In the genomic region with DNA sequence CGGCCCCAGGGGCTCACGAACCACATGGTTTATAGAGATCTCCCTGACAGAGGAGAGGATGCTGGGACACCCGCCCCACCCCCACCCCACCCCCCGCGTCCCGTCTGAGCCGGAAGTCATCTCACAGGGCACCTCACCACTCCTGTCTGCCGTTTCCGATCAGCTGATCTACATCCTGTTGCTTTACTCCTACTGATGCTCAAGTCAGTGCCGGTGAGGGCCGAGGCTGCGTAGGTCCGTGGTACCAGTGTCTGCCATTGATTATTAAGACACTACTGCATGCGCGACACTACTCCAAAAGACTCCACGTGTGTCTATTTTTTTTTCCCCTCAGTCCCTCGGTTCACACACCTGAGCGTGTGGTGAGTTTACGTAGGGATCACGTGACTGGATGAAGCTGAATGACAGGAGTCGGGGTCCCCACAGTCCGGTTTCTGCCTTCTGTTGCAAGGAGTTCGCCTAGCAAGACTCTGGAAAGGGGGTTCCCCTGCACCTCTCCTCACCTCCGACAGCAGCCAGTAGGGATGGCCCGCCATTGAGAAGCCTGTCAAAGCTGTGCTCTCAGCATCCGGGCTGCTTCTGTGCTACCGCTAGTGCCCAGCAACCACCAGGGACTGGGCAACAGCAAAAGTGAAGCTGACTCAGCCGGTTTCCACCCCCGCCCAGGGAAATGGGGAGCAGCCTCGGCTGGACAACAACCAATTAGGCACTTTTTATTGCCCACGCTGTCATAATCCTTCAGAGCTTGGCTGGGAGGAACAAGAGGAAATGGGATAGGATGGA, we compare ENCODE assay signal across 8 mouse cellular contexts. TPM values are rescaled to one million over a fixed set of nuclear protein-coding genes. Genes with fewer than 3 reads are reported as not detected.
A peak's percentile ranks its signal among the peaks of the same experiment; 100 is the strongest.
DNase-seq lines count a peak whose midpoint lies in the region; ATAC-seq and TF ChIP-seq lines count a peak whose summit lies in the region.

No protein-coding gene starts in this region.

- ATAC-seq in liver, embryonic 15.5 days (ENCODE audit: insufficient read depth): no peak

- DNase-seq in layer of hippocampus, adult 2 months (ENCODE audit: low spot score in 2 of 2): peak in 1 of 2 experiments; percentile 13
- no peak for DNase-seq in layer of hippocampus, postnatal 10 days (ENCODE audit: low spot score in 2 of 2)
- DNase-seq in NIH3T3 (ENCODE audit: low read depth): peak; percentile 72
- DNase-seq in forelimb bud, embryonic 11.5 days (ENCODE audit: low read depth, low spot score): peak; percentile 20
- no peak for DNase-seq in left cerebral cortex, adult 8-10 months (ENCODE audit: low spot score in 2 of 2)
- DNase-seq in adrenal gland, adult 8-10 months: no peak

- no peak; the same call in 1 of the 2 replicates for TF ChIP-seq POLR2A in small intestine, adult 2 months (IDR thresholded peaks at IDR 0.05; ENCODE audit: low read depth, low read length)

- TF ChIP-seq CTCF in layer of hippocampus, adult 2 months (conservative IDR thresholded peaks at IDR 0.05): no peak
- TF ChIP-seq CTCF in small intestine, adult 2 months (IDR thresholded peaks at IDR 0.05; ENCODE audit: extremely low read depth, insufficient read length, insufficient replicate concordance, low read depth, low read length): no peak

- no peak overlapping the region for H3K27ac ChIP-seq in layer of hippocampus, adult 2 months
- no peak overlapping the region for H3K27ac ChIP-seq in liver, embryonic 15.5 days (replicated peaks)
- H3K27ac ChIP-seq in small intestine, adult 2 months (ENCODE audit: insufficient read depth, low read depth, low read length): peak overlapping the region; percentile 70

- no peak overlapping the region for H3K9ac ChIP-seq in liver, embryonic 15.5 days

- H3K4me1 ChIP-seq in liver, embryonic 15.5 days (replicated peaks): peaks cover 10% of the 10 kb centered on the region
- peaks cover 11% of the 10 kb centered on the region for H3K4me1 ChIP-seq in small intestine, adult 2 months (ENCODE audit: control insufficient read depth, insufficient read depth, insufficient read length, low read length)

- H3K27me3 ChIP-seq in liver, embryonic 15.5 days: peaks cover 73% of the 10 kb centered on the region
- H3K27me3 ChIP-seq in small intestine, adult 2 months (ENCODE audit: control insufficient read depth, insufficient read depth, low read length): no peaks in the 10 kb centered on the region; the same call in 1 of the 2 replicates

- no peaks in the 10 kb centered on the region for H3K36me3 ChIP-seq in liver, embryonic 15.5 days (replicated peaks)
- no peaks in the 10 kb centered on the region for H3K36me3 ChIP-seq in small intestine, adult 2 months (ENCODE audit: control insufficient read depth, insufficient read depth, low read length)

- peak overlapping the region; percentile 30; the same call in 1 of the 2 replicates for H3K4me3 ChIP-seq in layer of hippocampus, adult 2 months
- no peak overlapping the region for H3K4me3 ChIP-seq in liver, embryonic 15.5 days (replicated peaks)
- peak overlapping the region; percentile 41 for H3K4me3 ChIP-seq in small intestine, adult 2 months (ENCODE audit: low read depth, low read length)

- H3K9me3 ChIP-seq in liver, embryonic 15.5 days (replicated peaks): no peaks in the 10 kb centered on the region

- WGBS in liver, embryonic 15.5 days (ENCODE audit: insufficient replicate concordance): 7% methylated on average over 31 of the region's 31 CpGs
- WGBS in small intestine, adult 2 months: 6% methylated on average over 31 of the region's 31 CpGs

- H3K4me2 ChIP-seq in liver, embryonic 15.5 days: peak overlapping the region; percentile 35

RNA-seq across cellular contexts. Expression of gene Sp2, which starts 5.3 kb away (rescaled TPM):
- 10 to 100 TPM; 15.9 to 17.2 TPM for total RNA-seq in layer of hippocampus, adult 2 months (2021)
- total RNA-seq in layer of hippocampus, postnatal 10 days (2021): 10 to 100 TPM; 11.5 to 12.0 TPM
- 17.6 and 18.0 TPM in 2 replicates for polyA plus RNA-seq in liver, embryonic 15.5 days (2015; fragmentation: Nextera tagmentation; extraction: Ambion mirVana)
- polyA plus RNA-seq in small intestine, adult 2 months (2012; rRNA removed): 11.0 and 20.1 TPM in 2 replicates
- 10 to 100 TPM; 10.7 to 15.0 (median 13.0) TPM for total RNA-seq in left cerebral cortex, adult 8-10 months (2022)
- total RNA-seq in adrenal gland, adult 8-10 months (2022): 10 to 100 TPM; 13.8 to 21.0 (median 16.4) TPM

RNA-seq across cellular contexts. Expression of gene Sp6, which starts 25.1 kb away (rescaled TPM):
- 1 to 10 TPM in 1 of 2 experiments, under 1 TPM in 1; 0.79 to 1.2 TPM for total RNA-seq in layer of hippocampus, adult 2 months (2021)
- total RNA-seq in layer of hippocampus, postnatal 10 days (2021): 1 to 10 TPM; 1.4 TPM
- polyA plus RNA-seq in liver, embryonic 15.5 days (2015; fragmentation: Nextera tagmentation; extraction: Ambion mirVana): 0.03 and 0.05 TPM in 2 replicates
- 0.13 and 0.22 TPM in 2 replicates for polyA plus RNA-seq in small intestine, adult 2 months (2012; rRNA removed)
- 1 to 10 TPM; 1.1 to 2.0 (median 1.3) TPM for total RNA-seq in left cerebral cortex, adult 8-10 months (2022)
- total RNA-seq in adrenal gland, adult 8-10 months (2022): under 1 TPM; 0.28 to 0.94 (median 0.61) TPM

RNA-seq across cellular contexts. Expression of gene Scrn2, which starts 41.7 kb away (rescaled TPM):
- 1 to 10 TPM; 4.9 to 5.5 TPM for total RNA-seq in layer of hippocampus, adult 2 months (2021)
- total RNA-seq in layer of hippocampus, postnatal 10 days (2021): 1 to 10 TPM; 5.2 to 6.3 TPM
- 11.8 and 13.2 TPM in 2 replicates for polyA plus RNA-seq in liver, embryonic 15.5 days (2015; fragmentation: Nextera tagmentation; extraction: Ambion mirVana)
- polyA plus RNA-seq in small intestine, adult 2 months (2012; rRNA removed): 23.7 and 50.0 TPM in 2 replicates
- total RNA-seq in left cerebral cortex, adult 8-10 months (2022): 1 to 10 TPM; 5.0 to 6.1 (median 5.4) TPM
- total RNA-seq in adrenal gland, adult 8-10 months (2022): 10 to 100 TPM; 19.4 to 40.6 (median 31.8) TPM

RNA-seq across cellular contexts. Expression of gene Pnpo, which starts 44.3 kb away (rescaled TPM):
- 10 to 100 TPM; 36.7 to 36.8 TPM for total RNA-seq in layer of hippocampus, adult 2 months (2021)
- total RNA-seq in layer of hippocampus, postnatal 10 days (2021): 10 to 100 TPM; 28.0 to 28.8 TPM
- polyA plus RNA-seq in liver, embryonic 15.5 days (2015; fragmentation: Nextera tagmentation; extraction: Ambion mirVana): 719 and 785 TPM in 2 replicates
- polyA plus RNA-seq in small intestine, adult 2 months (2012; rRNA removed): 28.4 and 44.6 TPM in 2 replicates
- 10 to 100 TPM; 43.7 to 51.2 (median 48.6) TPM for total RNA-seq in left cerebral cortex, adult 8-10 months (2022)
- 10 to 100 TPM; 34.5 to 43.3 (median 39.4) TPM for total RNA-seq in adrenal gland, adult 8-10 months (2022)

RNA-seq across cellular contexts. Expression of gene Lrrc46, which starts 53.1 kb away (rescaled TPM):
- total RNA-seq in layer of hippocampus, adult 2 months (2021): 1 to 10 TPM; 1.1 to 1.2 TPM
- 1 to 10 TPM in 1 of 2 experiments, under 1 TPM in 1; 0.83 to 1.6 TPM for total RNA-seq in layer of hippocampus, postnatal 10 days (2021)
- polyA plus RNA-seq in liver, embryonic 15.5 days (2015; fragmentation: Nextera tagmentation; extraction: Ambion mirVana): 0.08 and 0.54 TPM in 2 replicates
- polyA plus RNA-seq in small intestine, adult 2 months (2012; rRNA removed): 0.09 TPM in 2 replicates
- under 1 TPM in 3 of 4 experiments, not detected in 1; 0.28 to 0.91 (median 0.72) TPM for total RNA-seq in left cerebral cortex, adult 8-10 months (2022)
- total RNA-seq in adrenal gland, adult 8-10 months (2022): 1 to 10 TPM; 1.1 to 1.5 (median 1.3) TPM

Comparison
In these comparisons a context has a peak if more than half of its experiments do, and no peak if none do; other contexts are left out.
1. DNase-seq: peak in NIH3T3 (single experiment) and forelimb bud, embryonic 11.5 days (single experiment); none in layer of hippocampus, postnatal 10 days (0 of 2), left cerebral cortex, adult 8-10 months (0 of 2) and adrenal gland, adult 8-10 months (single experiment).